Mouse (Mus musculus): ENCODE data around the gene Lrrc39.
"Not testable (repeated sequence)": the region's sequence is repeated elsewhere in the genome, so short reads cannot be mapped to it uniquely, and the experiment has no call there.

Lrrc39 gene

GRCm38 (mm10) chr3:116562408-116563094, at the start of gene Lrrc39:
Gene Lrrc39 (plus strand): TSS chr3:116562973.
- DNase-seq = no peak

GRCm38 (mm10) chr3:116520141-116520761, 42.5 kb upstream of the Lrrc39 start:
- DNase-seq = no peak

- no peak for DNase-seq
These were observed 33.0 kb upstream of the Lrrc39 start for GRCm38 (mm10) chr3:116529741-116530140.

GRCm38 (mm10) chr3:116530826-116531225, 31.9 kb upstream of the Lrrc39 start:
- no peak for DNase-seq

GRCm38 (mm10) chr3:116536428-116537199, 26.2 kb upstream of the Lrrc39 start:
- DNase-seq = no peak

GRCm38 (mm10) chr3:116537200-116537573, 25.6 kb upstream of the Lrrc39 start:
- DNase-seq = no peak

GRCm38 (mm10) chr3:116542070-116542469, 20.7 kb upstream of the Lrrc39 start:
- DNase-seq = no peak

- no peak for DNase-seq
These were observed 20.2 kb upstream of the Lrrc39 start for GRCm38 (mm10) chr3:116542532-116542931.

GRCm38 (mm10) chr3:116547430-116547829, 15.3 kb upstream of the Lrrc39 start:
- no peak for DNase-seq

GRCm38 (mm10) chr3:116551362-116551761, 11.4 kb upstream of the Lrrc39 start:
- no peak for DNase-seq

GRCm38 (mm10) chr3:116561315-116561714, 1.5 kb upstream of the Lrrc39 start:
- not testable (repeated sequence) for DNase-seq

- DNase-seq = no peak
These were observed 321 bp downstream of the Lrrc39 start for GRCm38 (mm10) chr3:116563095-116563492.

- no peak for DNase-seq
These were observed 7.9 kb downstream of the Lrrc39 start for GRCm38 (mm10) chr3:116570628-116571027.

- peak in 1 of 2 experiments; percentile 11 for DNase-seq
These were observed 14.5 kb downstream of the Lrrc39 start for GRCm38 (mm10) chr3:116577286-116577685.

- DNase-seq = no peak
These were observed 19.4 kb downstream of the Lrrc39 start for GRCm38 (mm10) chr3:116582201-116582600.

GRCm38 (mm10) chr3:116594076-116594727, 31.4 kb downstream of the Lrrc39 start:
- no peak for DNase-seq

GRCm38 (mm10) chr3:116594728-116595602, 32.2 kb downstream of the Lrrc39 start, which contains the start of gene Sass6:
Gene Sass6 (plus strand): TSS chr3:116594982.
- peak; percentile 96 to 99 for DNase-seq

GRCm38 (mm10) chr3:116595603-116595991, 32.8 kb downstream of the Lrrc39 start:
- DNase-seq = no peak

GRCm38 (mm10) chr3:116599705-116600104, 36.9 kb downstream of the Lrrc39 start:
- no peak for DNase-seq

GRCm38 (mm10) chr3:116601005-116601404, 38.2 kb downstream of the Lrrc39 start:
- DNase-seq = no peak

- DNase-seq = no peak
These were observed 39.0 kb downstream of the Lrrc39 start for GRCm38 (mm10) chr3:116601781-116602180.

GRCm38 (mm10) chr3:116604570-116604969, 41.8 kb downstream of the Lrrc39 start:
- no peak for DNase-seq
